Mouse (Mus musculus) liver, embryonic 13.5 days (tissue): Measurements from ENCODE around the gene Gm8947. TPM values are rescaled to one million over a fixed set of nuclear protein-coding genes. Genes with fewer than 3 reads are reported as not detected.
"Not testable (repeated sequence)": the region's sequence is repeated elsewhere in the genome, so short reads cannot be mapped to it uniquely, and the experiment has no call there.

Source experiments
- ATAC-seq: fragments of 200-750 bp; cut with Nextera tagmentation; 2 replicates; pipeline ENCODE4 v1.8.0; 2017; ENCODE audit warnings: low read depth, mild to moderate bottlenecking, moderate number of reproducible peaks, moderate library complexity
- DNase-seq: peaks from one replicate; pipeline ENCODE4 v3.0.0; 2022
- H3K27ac ChIP-seq: fragments of 300-500 bp; sonication (generic); 2 replicates; pipeline ENCODE4 v1.5.1; 2015; ENCODE audit warnings: moderate library complexity, mild to moderate bottlenecking, inconsistent platforms
- H3K27me3 ChIP-seq: fragments of 300-500 bp; sonication (generic); 2 replicates; pipeline ENCODE4 v1.6.1; 2015; ENCODE audit warnings: mild to moderate bottlenecking, inconsistent platforms
- H3K36me3 ChIP-seq: fragments of 300-500 bp; sonication (generic); 2 replicates; pipeline ENCODE4 v1.6.1; 2015; ENCODE audit warnings: mild to moderate bottlenecking, inconsistent platforms
- H3K4me1 ChIP-seq: fragments of 300-500 bp; sonication (generic); replicated peaks from 2 replicates; pipeline ENCODE4 v1.6.1; 2015; ENCODE audit warnings: inconsistent platforms
- H3K4me2 ChIP-seq: fragments of 300-500 bp; sonication (generic); 2 replicates; pipeline ENCODE4 v1.6.1; 2015; ENCODE audit warnings: inconsistent platforms, mild to moderate bottlenecking, moderate library complexity
- H3K4me3 ChIP-seq: fragments of 300-500 bp; sonication (generic); replicated peaks from 2 replicates; pipeline ENCODE4 v1.5.1; 2015; ENCODE audit warnings: mild to moderate bottlenecking, inconsistent platforms
- H3K9ac ChIP-seq: fragments of 300-500 bp; sonication (generic); 2 replicates; pipeline ENCODE4 v1.6.1; 2015; ENCODE audit warnings: mild to moderate bottlenecking, inconsistent platforms
- H3K9me3 ChIP-seq: fragments of 300-500 bp; sonication (generic); replicated peaks from 2 replicates; pipeline ENCODE4 v1.6.1; 2016; ENCODE audit warnings: inconsistent platforms
- WGBS: fragments of 180-500 bp; shearing (Covaris S2); methylation state at CpG from one replicate; pipeline ENCODE4 v1.1.7; 2015; ENCODE audit not compliant: insufficient replicate concordance; 5-methylcytosine and 5-hydroxymethylcytosine counted together
- polyA plus RNA-seq: library from polyadenylated mRNA; unstranded; fragments of >200 nt; fragmentation: Nextera tagmentation; extraction: Ambion mirVana; gene quantifications from 2 replicates; pipeline ENCODE4 v1.2.1, GENCODE M21; 2015

Gm8947 gene
- 1.2 and 1.6 TPM in 2 replicates for polyA plus RNA-seq

DNA sequence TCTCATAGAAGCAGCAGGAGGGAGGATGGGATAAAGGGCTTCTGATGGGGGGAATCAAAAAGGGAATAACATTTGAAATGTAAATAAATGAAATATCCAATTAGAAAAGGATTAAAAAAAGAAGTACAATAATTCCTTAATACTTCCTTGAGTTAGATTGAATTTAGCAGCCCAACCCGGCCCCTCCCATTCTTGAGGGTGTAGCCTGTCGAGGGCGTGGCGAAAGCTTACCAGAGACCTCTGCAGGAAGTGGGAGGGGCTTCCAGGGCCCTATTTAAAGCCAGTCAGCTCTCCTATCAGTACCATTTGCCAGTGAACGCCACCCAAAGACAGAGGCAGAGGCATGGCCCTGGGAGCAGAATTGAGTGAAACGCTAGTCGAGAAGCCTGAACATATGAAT lies at the start of gene Gm8947:
Gm8947 (plus strand) TSS at position 302 of the 400 bp plus-strand sequence.
- not testable (repeated sequence) for DNase-seq, H3K36me3 ChIP-seq, H3K4me2 ChIP-seq, H3K4me3 ChIP-seq, H3K9ac ChIP-seq, H3K27ac ChIP-seq, H3K9me3 ChIP-seq, H3K27me3 ChIP-seq
- peak; percentile 76 for ATAC-seq
- H3K4me1 ChIP-seq: peaks cover 18% of the 10 kb centered on the region
- no CpG with 5 or more reads among the region's 7 CpGs for WGBS

DNA sequence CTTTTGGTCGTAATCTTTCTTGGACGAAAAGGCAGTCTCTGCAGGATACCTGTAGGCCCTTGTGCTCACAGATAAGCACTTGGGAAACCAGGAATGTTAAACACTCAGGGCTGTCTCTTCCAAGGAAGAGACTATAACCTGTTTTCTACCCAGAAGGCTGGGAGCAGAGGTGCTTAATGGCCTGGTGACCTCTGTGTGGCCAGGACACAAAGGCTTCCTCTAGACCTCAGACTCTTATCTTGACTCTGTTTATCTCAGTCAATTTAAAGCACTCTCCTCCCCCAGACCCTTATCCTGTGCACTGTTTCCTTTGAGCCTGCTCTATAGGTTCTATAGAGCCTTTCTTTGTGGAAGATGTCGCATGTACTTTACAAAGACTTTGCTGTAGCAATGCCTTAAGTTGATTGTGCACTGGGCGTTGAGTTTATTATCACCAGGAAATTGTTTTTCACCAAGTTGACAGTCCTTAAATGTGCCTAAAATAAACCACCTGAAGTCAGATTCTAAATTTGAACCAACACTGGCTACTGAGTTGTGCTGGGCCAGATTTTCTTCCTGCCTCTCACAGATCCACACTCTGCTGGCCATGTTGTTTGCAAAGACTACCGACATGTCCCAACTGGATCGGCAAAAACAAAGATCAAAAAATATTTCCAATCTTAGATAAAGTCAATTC lies 47.6 kb upstream of the Gm8947 start:
- Histone ChIP-seq H3K4me3 (no peak overlapping the region), H3K36me3 (no peaks in the 10 kb centered on the region), H3K9me3 (no peaks in the 10 kb centered on the region), H3K4me1 (no peaks in the 10 kb centered on the region), H3K27ac (no peak overlapping the region), H3K9ac (no peak overlapping the region), H3K4me2 (no peak overlapping the region), H3K27me3 (peaks cover 6% of the 10 kb centered on the region; the same call in 1 of the 2 replicates)
- ATAC-seq (no peak), DNase-seq (no peak)
- 48% methylated on average over 6 of the region's 6 CpGs for WGBS

DNA sequence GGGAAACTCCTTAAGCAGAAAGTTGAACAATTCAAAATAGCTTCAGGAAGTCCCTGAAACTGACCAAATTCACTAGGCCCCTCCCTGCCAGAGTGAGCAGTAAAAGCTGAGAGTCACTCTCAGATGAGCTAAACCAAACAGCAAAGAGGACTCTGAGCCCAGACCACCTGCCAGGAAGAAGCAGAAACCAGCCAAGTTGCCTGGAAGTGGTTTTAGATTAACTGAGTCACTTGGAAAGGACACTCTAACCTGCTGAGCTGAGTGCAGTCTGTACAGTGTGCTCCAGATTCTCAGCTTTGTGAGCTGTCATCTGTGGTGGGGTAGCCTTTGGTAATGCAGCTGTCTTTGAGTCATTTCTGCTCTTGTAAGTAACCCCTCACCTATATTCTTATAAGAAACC lies 44.4 kb upstream of the Gm8947 start:
- H3K27me3 ChIP-seq: peaks cover 6% of the 10 kb centered on the region; the same call in 1 of the 2 replicates
- H3K36me3 ChIP-seq: no peaks in the 10 kb centered on the region
- DNase-seq (no peak), ATAC-seq (no peak)
- H3K27ac ChIP-seq: no peak overlapping the region
- H3K9ac ChIP-seq: no peak overlapping the region
- H3K9me3 ChIP-seq: no peaks in the 10 kb centered on the region
- no peak overlapping the region for H3K4me2 ChIP-seq
- H3K4me1 ChIP-seq: no peaks in the 10 kb centered on the region
- no peak overlapping the region for H3K4me3 ChIP-seq

DNA sequence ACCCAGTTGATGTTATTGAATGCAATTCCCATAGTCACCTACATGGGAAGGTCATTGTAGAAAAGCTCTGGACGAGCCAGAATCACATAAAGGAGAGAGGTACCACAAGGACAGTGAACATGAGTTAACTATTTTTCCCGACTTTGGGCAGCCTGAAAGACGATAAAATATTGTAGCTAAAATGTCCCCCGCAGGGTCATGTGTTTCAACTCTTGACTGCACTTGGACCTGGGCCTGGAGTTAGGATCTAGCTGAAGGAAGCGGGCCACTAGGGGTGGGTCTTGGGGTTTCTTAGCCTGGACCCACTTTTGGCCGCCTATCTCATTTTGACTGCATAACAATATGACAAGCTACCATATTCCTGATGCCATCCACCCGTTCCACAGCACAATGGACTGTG lies 42.0 kb upstream of the Gm8947 start:
- H3K9me3 ChIP-seq: no peaks in the 10 kb centered on the region
- no peaks in the 10 kb centered on the region for H3K36me3 ChIP-seq
- 70% methylated on average over 7 of the region's 7 CpGs for whole genome bisulfite sequencing
- H3K9ac ChIP-seq: no peak overlapping the region
- DNase-seq: no peak
- no peak overlapping the region for H3K4me3 ChIP-seq
- no peak overlapping the region for H3K4me2 ChIP-seq
- H3K27me3 ChIP-seq: peaks cover 6% of the 10 kb centered on the region; the same call in 1 of the 2 replicates
- H3K4me1 ChIP-seq: no peaks in the 10 kb centered on the region; the same call in 1 of the 2 replicates
- ATAC-seq: no peak
- no peak overlapping the region for H3K27ac ChIP-seq

DNA sequence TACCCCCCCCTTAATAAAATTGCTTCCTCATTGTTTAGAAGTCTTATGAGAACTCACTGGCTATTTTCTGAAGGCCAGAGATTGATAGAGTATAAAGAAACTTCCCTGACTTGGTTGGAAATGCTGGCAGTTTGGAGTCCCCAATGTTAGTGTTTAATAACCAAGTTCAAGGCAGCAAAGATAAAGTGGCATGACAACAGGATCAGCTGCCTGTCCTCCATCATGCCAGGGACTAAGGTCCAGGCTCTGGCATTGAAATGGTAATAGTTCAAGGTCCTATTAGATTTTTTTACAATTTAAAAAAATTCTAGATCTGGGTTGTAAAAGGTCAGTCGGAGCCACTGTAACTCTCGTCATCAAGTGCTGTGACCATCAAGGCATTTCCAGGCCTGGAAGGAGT lies 41.1 kb upstream of the Gm8947 start:
- Histone ChIP-seq H3K9ac (no peak overlapping the region), H3K36me3 (no peaks in the 10 kb centered on the region), H3K4me1 (no peaks in the 10 kb centered on the region; the same call in 1 of the 2 replicates), H3K27me3 (peaks cover 6% of the 10 kb centered on the region; the same call in 1 of the 2 replicates), H3K4me3 (no peak overlapping the region), H3K4me2 (no peak overlapping the region), H3K27ac (no peak overlapping the region), H3K9me3 (no peaks in the 10 kb centered on the region)
- ATAC-seq (no peak), DNase-seq (no peak)
- 53% methylated on average over 2 of the region's 2 CpGs for WGBS

DNA sequence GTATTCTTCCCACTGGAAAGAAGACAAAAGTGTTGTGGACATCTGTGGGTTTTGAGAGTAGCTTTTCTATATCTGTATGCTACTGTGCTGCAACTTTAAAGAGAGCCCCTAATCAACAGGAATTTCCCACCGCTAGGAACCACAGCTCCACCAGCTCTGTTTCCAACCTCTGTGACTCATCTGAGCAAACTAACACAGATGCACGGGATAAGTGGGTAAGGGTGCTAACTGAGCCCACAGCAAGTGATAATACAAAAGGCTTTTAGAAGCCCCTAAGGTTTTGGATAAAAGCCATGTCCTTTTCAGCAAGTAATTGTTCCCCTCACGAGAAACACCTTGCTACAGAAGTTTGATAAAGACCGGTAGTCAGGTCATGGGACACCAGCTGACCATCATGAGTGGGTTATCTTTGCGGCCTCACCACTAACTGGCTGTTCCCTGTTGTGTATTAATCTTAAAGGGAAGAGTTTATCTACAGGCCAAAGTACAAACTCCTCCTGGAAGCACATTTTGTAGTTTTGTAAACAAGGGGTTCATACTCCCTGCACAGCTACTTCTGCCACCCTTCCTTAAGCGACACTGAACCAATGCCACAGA lies 39.0 kb upstream of the Gm8947 start:
- no peak overlapping the region for H3K4me3 ChIP-seq
- no peak for ATAC-seq
- WGBS: 59% methylated on average over 6 of the region's 6 CpGs
- H3K9ac ChIP-seq: no peak overlapping the region
- H3K36me3 ChIP-seq: no peaks in the 10 kb centered on the region
- H3K9me3 ChIP-seq: no peaks in the 10 kb centered on the region
- H3K4me2 ChIP-seq: no peak overlapping the region
- DNase-seq: no peak
- 0 out of 2 replicates have a peak, but pooled peaks cover 1% of the 10 kb centered on the region for H3K27me3 ChIP-seq
- no peak overlapping the region for H3K27ac ChIP-seq
- H3K4me1 ChIP-seq: peaks cover 12% of the 10 kb centered on the region

DNA sequence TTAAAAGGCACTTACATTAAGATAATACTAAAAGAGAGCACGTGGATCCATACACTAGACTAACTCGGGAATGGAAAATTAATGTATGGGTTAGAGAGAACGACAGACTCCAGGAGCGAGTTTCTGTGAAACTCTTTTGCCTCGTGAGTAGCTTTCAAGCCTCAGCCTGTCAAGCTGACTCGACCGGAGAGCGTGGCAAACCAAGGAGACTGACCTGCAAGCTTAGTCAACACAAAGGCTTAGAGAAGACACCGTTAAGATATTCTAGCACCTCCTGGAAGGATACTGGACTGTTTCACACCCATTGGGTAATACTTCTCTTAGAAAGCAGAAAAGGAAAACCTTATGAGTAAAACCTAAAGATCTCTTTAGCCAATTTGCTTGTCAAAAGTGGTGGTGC lies 38.0 kb upstream of the Gm8947 start:
- not testable (repeated sequence) for DNase-seq, H3K9me3 ChIP-seq, H3K4me3 ChIP-seq, ATAC-seq, H3K9ac ChIP-seq, H3K36me3 ChIP-seq, H3K27ac ChIP-seq, H3K4me2 ChIP-seq, H3K27me3 ChIP-seq
- peaks cover 12% of the 10 kb centered on the region for H3K4me1 ChIP-seq
- WGBS: 83% methylated on average over 9 of the region's 9 CpGs

DNA sequence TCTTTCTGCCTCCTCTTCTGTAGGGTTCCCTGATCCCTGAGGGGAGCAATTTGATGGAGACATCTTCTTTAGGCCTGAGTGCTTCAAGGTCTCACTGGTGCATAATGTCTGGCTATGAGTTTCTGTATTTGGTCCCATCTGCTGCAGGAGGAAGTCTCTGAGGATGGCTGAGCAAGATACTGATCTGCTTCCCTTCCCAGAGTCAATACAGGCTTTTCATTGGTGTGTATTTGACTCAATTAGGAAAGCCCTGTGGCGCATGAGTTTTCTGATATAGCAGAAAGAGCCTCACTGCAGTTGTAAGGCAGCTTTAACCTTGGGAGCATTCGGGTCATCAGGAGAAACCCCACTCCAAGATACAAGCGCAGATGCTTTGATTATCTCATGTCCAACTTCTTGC lies 36.0 kb upstream of the Gm8947 start:
- H3K9ac ChIP-seq: no peak overlapping the region
- no peak overlapping the region for H3K4me3 ChIP-seq
- no peaks in the 10 kb centered on the region for H3K27me3 ChIP-seq
- DNase-seq (no peak), ATAC-seq (no peak)
- no peak overlapping the region for H3K4me2 ChIP-seq
- 73% methylated on average over 3 of the region's 3 CpGs for WGBS
- H3K36me3 ChIP-seq: no peaks in the 10 kb centered on the region
- H3K27ac ChIP-seq: no peak overlapping the region
- peaks cover 12% of the 10 kb centered on the region for H3K4me1 ChIP-seq
- no peaks in the 10 kb centered on the region for H3K9me3 ChIP-seq

DNA sequence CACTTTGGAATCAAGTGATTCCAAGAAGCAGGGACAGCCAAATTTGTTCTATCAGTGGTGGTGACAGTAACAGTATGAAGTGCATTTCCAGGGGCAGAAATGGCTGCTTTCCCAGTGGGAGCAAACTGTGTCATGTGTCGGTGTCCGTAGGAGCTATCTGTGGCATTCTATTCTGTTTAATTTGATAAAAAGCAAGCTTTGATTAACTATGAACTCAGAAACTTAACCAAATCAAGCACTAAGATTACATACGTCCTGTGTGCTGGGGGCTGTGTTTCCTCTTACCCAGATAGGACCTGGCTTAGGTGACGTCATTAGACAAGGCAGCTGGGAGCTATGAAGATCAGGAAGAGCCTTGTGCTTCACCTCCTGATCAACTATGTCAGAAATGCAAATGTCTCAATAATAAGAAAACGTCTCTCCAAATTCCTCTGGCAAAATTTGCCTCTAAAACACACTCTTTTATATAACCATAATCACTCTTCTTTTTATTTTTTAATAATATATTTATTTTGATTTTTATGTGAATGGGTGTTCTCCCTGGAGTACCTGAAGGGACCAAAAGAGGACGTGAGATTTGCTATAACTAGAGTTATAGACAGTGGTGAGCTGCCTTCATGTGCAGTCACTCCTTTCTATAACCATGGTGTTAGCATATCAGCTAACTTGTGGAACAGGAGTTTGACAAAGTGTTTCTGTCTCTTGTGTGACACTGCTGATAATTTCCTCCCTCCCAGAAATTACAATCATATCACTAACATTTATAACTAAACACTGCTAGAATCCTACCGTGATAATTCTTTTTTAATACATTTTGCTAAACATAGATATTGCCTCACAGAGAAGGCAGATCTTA lies 35.2 kb upstream of the Gm8947 start:
- Histone ChIP-seq H3K4me1 (peaks cover 12% of the 10 kb centered on the region), H3K4me3 (no peak overlapping the region), H3K9me3 (no peaks in the 10 kb centered on the region), H3K27ac (no peak overlapping the region), H3K9ac (no peak overlapping the region), H3K36me3 (no peaks in the 10 kb centered on the region), H3K4me2 (no peak overlapping the region), H3K27me3 (no peaks in the 10 kb centered on the region)
- DNase-seq (no peak), ATAC-seq (peak; percentile 63; the same call in 1 of the 2 replicates)
- 33% methylated on average over 7 of the region's 7 CpGs for WGBS

DNA sequence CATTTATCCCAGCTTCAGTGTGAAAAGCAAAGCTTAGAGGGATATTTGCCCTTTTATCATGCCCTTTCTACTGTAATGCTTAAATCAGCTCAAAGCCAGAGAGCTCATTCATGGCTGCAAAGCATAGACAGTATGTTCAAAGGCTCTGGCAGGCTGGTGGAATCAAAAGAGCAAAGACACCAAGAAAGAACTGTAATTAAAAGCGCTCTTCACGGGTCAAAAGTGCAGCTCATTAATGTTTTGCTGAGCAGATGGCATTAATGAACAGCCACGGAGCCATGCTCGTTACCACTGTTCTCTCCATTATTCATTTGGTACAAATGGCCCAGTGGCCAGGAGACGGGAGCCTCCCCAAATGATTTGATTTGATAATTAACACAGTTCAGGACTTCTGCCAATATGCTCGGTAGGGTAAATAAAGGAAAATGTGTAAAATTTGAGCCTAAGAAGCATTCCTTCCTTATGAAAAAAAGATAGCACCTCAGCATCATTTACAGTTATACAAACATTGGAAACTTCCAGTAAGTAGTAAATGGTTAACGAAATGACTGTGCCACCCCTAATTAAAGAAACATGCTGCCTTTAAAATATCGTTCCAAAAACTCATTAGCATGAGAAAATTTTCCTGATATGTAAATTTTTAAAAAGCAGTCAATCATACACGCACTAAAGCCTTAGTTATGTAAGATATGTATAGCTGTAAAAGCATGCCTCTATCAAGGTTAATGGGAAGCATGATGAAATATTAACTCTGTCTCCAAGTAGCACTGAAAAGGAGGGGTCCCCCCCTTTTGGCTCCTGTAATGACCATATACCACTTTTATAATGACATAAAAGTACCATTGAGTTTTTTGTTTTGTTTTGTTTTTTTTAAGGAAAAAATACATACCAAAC lies 34.0 kb upstream of the Gm8947 start:
- Histone ChIP-seq H3K9ac (no peak overlapping the region), H3K4me1 (peaks cover 12% of the 10 kb centered on the region), H3K27ac (no peak overlapping the region), H3K4me2 (no peak overlapping the region), H3K36me3 (no peaks in the 10 kb centered on the region), H3K9me3 (no peaks in the 10 kb centered on the region), H3K27me3 (no peaks in the 10 kb centered on the region), H3K4me3 (no peak overlapping the region)
- DNase-seq: no peak
- no peak for ATAC-seq
- 73% methylated on average over 9 of the region's 9 CpGs for WGBS
